Mouse (Mus musculus) lung, embryonic 14.5 days (tissue): ENCODE measurements around the gene Hsd17b2. TPM values are rescaled to one million over a fixed set of nuclear protein-coding genes. Genes with fewer than 3 reads are reported as not detected.

Experiments
- ATAC-seq: fragments of 200-750 bp; cut with Nextera tagmentation; 2 replicates; pipeline ENCODE4 v1.8.0; 2017; ENCODE audit warnings: mild to moderate bottlenecking, moderate TSS enrichment, moderate library complexity; ENCODE audit not compliant: insufficient read depth
- DNase-seq: peaks from one replicate; pipeline ENCODE4 v3.0.0-alpha.2; 2015
- H3K27ac ChIP-seq: fragments of 300-500 bp; sonication (generic); 2 replicates; pipeline ENCODE4 v1.5.1; 2014; ENCODE audit warnings: low read depth, mild to moderate bottlenecking, moderate library complexity
- H3K27me3 ChIP-seq: fragments of 300-500 bp; sonication (generic); 2 replicates; pipeline ENCODE4 v1.6.1; 2014; ENCODE audit warnings: low read length, control low read depth; ENCODE audit not compliant: insufficient read depth
- H3K36me3 ChIP-seq: fragments of 300-500 bp; sonication (generic); 2 replicates; pipeline ENCODE4 v1.6.1; 2014; ENCODE audit warnings: control low read depth; ENCODE audit not compliant: insufficient read depth
- H3K4me1 ChIP-seq: fragments of 300-500 bp; sonication (generic); 2 replicates; pipeline ENCODE4 v1.6.1; 2014; ENCODE audit warnings: antibody characterized with exemption, control low read depth; ENCODE audit not compliant: insufficient read depth
- H3K4me2 ChIP-seq: fragments of 300-500 bp; sonication (generic); 2 replicates; pipeline ENCODE4 v1.6.1; 2014; ENCODE audit warnings: mild to moderate bottlenecking
- H3K4me3 ChIP-seq: fragments of 300-500 bp; sonication (generic); 2 replicates; pipeline ENCODE4 v1.5.1; 2014; ENCODE audit warnings: low read depth, low read length
- H3K9ac ChIP-seq: fragments of 300-500 bp; sonication (generic); 2 replicates; pipeline ENCODE4 v1.6.1; 2014
- H3K9me3 ChIP-seq: fragments of 300-500 bp; sonication (generic); 2 replicates; pipeline ENCODE4 v1.6.1; 2016; ENCODE audit warnings: low read depth, low read length, control low read depth
- CTCF ChIP-seq: IDR thresholded peaks from 2 replicates; pipeline ENCODE4 v1.5.1; 2016; ENCODE audit warnings: antibody characterized with exemption, low read depth
- WGBS: fragments of 180-500 bp; shearing (Covaris S2); extraction: QIAGEN DNeasy Blood & Tissue Kit; methylation state at CpG from one replicate; pipeline ENCODE4 v1.1.7; 2014; 5-methylcytosine and 5-hydroxymethylcytosine counted together
- polyA plus RNA-seq: library from polyadenylated mRNA; unstranded; fragments of >200 nt; fragmentation: Nextera tagmentation; extraction: Ambion mirVana; gene quantifications from 2 replicates; pipeline ENCODE4 v1.2.1, GENCODE M21; 2014

The Hsd17b2 gene
- polyA plus RNA-seq = 0.18 TPM in 1 of 2 replicates, not detected in the other

GRCm38 (mm10) chr8:117701859-117702258 lies at the start of gene Hsd17b2:
Hsd17b2 (plus strand) TSS chr8:117701904.
- 51% methylated on average over 13 of the region's 13 CpGs for WGBS
- ATAC-seq (no peak), DNase-seq (no peak)
- Histone ChIP-seq H3K9me3 (no peaks in the 10 kb centered on the region), H3K27me3 (no peaks in the 10 kb centered on the region), H3K4me3 (no peak within 1 kb of the TSS), H3K36me3 (no peaks in the 10 kb centered on the region), H3K27ac (no peak within 1 kb of the TSS), H3K4me1 (no peaks in the 10 kb centered on the region), H3K9ac (no peak within 1 kb of the TSS), H3K4me2 (no peak within 1 kb of the TSS)
- TF ChIP-seq CTCF = no peak

DNA sequence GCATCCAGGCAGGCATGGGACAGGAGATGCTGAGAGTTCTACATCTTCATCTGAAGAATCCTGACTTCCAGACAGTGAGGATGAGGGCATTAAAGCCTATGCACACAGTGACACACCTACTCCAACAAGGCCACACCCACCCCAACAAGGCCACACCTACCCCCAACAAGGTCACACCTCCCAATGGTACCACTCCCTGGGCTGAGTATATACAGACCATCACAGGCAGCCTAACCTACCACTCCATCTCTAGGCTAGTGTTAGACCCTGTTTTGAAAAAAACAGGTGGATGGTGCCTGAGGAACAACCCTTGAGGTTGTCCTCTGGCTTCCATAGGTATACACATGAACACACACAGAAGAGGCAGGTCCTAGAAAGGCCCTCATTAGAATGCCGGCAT lies 49.4 kb upstream of the Hsd17b2 start:
- Histone ChIP-seq H3K4me2 (no peak overlapping the region), H3K27me3 (no peaks in the 10 kb centered on the region), H3K27ac (no peak overlapping the region), H3K9me3 (no peaks in the 10 kb centered on the region), H3K4me3 (no peak overlapping the region), H3K36me3 (no peaks in the 10 kb centered on the region), H3K9ac (no peak overlapping the region), H3K4me1 (no peaks in the 10 kb centered on the region)
- no peak for TF ChIP-seq CTCF
- DNase-seq (no peak), ATAC-seq (no peak)
- 93% methylated on average over 1 of the region's 1 CpGs for WGBS

DNA sequence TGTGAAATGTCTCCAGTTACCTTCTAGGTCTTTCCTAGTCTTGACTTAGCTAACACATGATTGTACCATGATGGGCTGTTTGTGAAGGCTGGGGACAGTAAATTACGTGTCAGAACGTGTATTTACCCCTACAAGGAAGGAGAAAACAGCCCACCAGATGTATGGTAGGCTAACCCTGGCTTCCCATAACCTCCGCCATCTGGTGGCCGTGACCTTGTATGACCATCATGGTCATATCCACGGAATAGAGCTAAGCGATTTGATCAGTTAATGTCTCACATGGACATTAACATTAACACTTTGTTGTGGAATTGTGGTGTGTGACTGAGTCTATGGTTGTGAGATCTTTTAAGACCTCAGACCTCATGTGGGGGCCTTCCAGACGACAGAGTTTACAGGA lies 42.7 kb upstream of the Hsd17b2 start:
- H3K27ac ChIP-seq = no peak overlapping the region
- DNase-seq (peak; percentile 18), ATAC-seq (no peak)
- peaks cover 10% of the 10 kb centered on the region; the same call in 1 of the 2 replicates for H3K4me1 ChIP-seq
- H3K4me3 ChIP-seq = no peak overlapping the region
- TF ChIP-seq CTCF = peak; percentile 33
- WGBS = 69% methylated on average over 7 of the region's 7 CpGs
- H3K27me3 ChIP-seq = no peaks in the 10 kb centered on the region
- no peaks in the 10 kb centered on the region for H3K36me3 ChIP-seq
- H3K9me3 ChIP-seq = no peaks in the 10 kb centered on the region
- H3K9ac ChIP-seq = no peak overlapping the region
- no peak overlapping the region for H3K4me2 ChIP-seq

DNA sequence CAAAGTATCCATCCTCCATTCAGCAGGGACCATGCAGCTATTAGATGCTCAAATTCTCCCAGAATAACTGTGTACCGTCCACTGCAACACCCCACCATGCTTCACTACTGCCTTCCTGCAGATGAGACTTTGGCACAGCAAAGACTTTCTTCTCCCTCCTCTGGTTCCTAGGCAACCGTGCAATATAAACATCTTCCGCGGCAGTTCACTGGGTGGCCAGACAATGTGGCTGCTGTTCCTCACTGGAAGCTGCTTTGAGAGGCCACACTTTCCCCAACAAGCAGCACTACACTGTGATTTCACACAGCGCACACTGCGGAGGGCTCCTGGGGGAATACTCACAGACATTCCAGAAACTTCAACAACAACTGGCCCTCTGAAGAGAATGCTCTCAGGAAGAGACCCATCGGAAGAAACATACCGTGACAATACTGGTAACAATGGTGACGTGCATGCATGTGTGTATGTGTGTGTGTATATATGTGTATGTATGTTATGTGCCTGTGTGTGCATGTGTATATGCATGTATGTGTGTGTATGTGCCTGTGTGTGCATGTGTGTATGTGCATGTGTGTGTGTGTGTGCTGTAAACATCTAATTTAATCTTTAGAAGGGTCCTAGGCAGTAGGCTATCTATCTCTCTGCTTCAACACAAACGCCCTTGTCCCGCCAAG lies 41.2 kb upstream of the Hsd17b2 start:
- ATAC-seq = peak; percentile 96
- no peak overlapping the region for H3K27ac ChIP-seq

GRCm38 (mm10) chr8:117667349-117668124 lies 34.2 kb upstream of the Hsd17b2 start:
- Histone ChIP-seq H3K4me1 (no peaks in the 10 kb centered on the region), H3K4me3 (no peak overlapping the region), H3K4me2 (no peak overlapping the region), H3K36me3 (no peaks in the 10 kb centered on the region), H3K9me3 (no peaks in the 10 kb centered on the region), H3K27ac (no peak overlapping the region), H3K9ac (no peak overlapping the region), H3K27me3 (0 out of 2 replicates have a peak, but pooled peaks cover 6% of the 10 kb centered on the region)
- no peak for DNase-seq
- no peak for ATAC-seq
- whole genome bisulfite sequencing = 67% methylated on average over 13 of the region's 13 CpGs
- no peak for TF ChIP-seq CTCF

More for the DNA sequence above, 41.2 kb upstream of the Hsd17b2 start:
- TF ChIP-seq CTCF = 0 out of 2 replicates have a peak, but pooled peaks have one; percentile 3
- peak; percentile 87 for DNase-seq
- Histone ChIP-seq H3K9ac (no peak overlapping the region; the same call in 1 of the 2 replicates), H3K9me3 (no peaks in the 10 kb centered on the region), H3K4me2 (peak overlapping the region; percentile 45), H3K36me3 (no peaks in the 10 kb centered on the region), H3K27me3 (no peaks in the 10 kb centered on the region), H3K4me3 (no peak overlapping the region), H3K4me1 (peaks cover 10% of the 10 kb centered on the region; the same call in 1 of the 2 replicates)
- 10% methylated on average over 11 of the region's 11 CpGs for WGBS

DNA sequence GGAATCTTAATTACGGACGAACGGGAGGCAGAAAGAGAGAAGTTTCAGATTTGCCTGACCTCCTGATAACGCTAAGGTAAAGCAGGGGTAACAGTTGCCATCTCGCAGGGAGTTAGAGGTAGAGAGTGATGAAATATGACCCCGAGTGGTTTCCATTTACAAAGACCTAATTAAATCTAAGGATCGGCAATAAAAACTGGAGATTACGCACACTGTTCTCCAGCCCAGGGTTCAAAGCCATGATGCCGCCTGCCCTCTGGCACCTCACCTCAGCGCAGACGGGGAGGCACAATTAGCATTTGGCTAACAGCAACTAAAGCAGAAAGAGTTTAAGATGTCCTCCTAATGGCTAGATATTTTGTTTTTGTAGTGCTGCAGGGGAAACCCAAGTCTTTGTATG lies 31.2 kb upstream of the Hsd17b2 start:
- H3K4me3 ChIP-seq = no peak overlapping the region
- WGBS = 15% methylated on average over 11 of the region's 11 CpGs
- ATAC-seq (no peak), DNase-seq (no peak)
- 0 out of 2 replicates have a peak, but pooled peaks cover 6% of the 10 kb centered on the region for H3K27me3 ChIP-seq
- no peak overlapping the region for H3K9ac ChIP-seq
- no peaks in the 10 kb centered on the region for H3K9me3 ChIP-seq
- no peak overlapping the region for H3K4me2 ChIP-seq
- no peaks in the 10 kb centered on the region for H3K36me3 ChIP-seq
- H3K4me1 ChIP-seq = no peaks in the 10 kb centered on the region; the same call in 1 of the 2 replicates
- TF ChIP-seq CTCF = no peak
- H3K27ac ChIP-seq = no peak overlapping the region

GRCm38 (mm10) chr8:117672558-117672957 lies 29.1 kb upstream of the Hsd17b2 start:
- H3K9ac ChIP-seq = no peak overlapping the region
- H3K36me3 ChIP-seq = no peaks in the 10 kb centered on the region
- H3K4me3 ChIP-seq = no peak overlapping the region
- H3K27me3 ChIP-seq = 0 out of 2 replicates have a peak, but pooled peaks cover 6% of the 10 kb centered on the region
- H3K4me1 ChIP-seq = no peaks in the 10 kb centered on the region; the same call in 1 of the 2 replicates
- no peak for DNase-seq
- no peak overlapping the region for H3K4me2 ChIP-seq
- TF ChIP-seq CTCF = no peak
- H3K9me3 ChIP-seq = no peaks in the 10 kb centered on the region
- no peak overlapping the region for H3K27ac ChIP-seq
- WGBS = 78% methylated on average over 3 of the region's 3 CpGs
- no peak for ATAC-seq
